Mouse (Mus musculus): ENCODE data around the gene Ess2. TPM values are rescaled to one million over a fixed set of nuclear protein-coding genes. Genes with fewer than 3 reads are reported as not detected.

Gene Ess2
- total RNA-seq, 4 experiments from 2014 or later, result 8.0 to 10.1 (median 9.6) TPM

DNA sequence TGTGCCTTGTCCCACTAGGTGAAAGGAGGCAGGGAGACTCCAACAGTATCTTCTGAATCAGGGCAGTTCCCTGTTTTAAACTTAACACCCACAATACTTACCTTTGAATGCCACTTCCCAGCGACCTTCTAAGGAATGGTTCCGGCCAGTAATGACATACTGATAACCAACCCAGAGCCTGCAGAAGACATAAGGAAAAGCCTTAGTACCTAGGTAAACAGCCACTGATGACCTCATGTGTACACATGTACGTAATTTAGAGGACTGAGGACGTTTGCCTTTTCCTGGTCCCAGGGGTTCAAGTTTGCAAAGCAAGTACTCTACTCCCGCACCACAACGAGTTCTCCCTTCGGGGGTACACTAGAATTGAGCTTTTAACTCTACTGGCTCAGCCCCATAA, 54.0 kb downstream of the Ess2 start:
- DNase-seq (ENCODE audit: low spot score), result no peak

DNA sequence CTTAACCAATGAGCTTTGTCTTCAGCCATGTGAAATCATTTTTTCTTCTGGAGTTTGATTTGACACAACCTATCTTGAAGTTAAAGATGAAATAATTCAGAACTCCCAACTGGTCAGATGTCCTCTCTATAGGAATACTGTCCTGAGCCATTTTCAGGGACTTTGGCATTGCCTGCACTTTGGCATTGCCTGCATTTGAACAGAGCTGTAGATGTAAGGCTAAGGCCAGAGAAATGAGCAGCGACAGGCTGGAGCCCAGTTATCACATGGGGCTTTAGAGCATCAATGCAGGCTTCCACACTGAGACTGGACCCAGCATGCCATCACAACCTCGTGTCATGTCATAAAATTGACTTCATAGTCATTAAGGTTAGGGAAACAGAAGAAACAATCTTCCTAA, 57.9 kb downstream of the Ess2 start:
- no peak for DNase-seq (ENCODE audit: low spot score)

DNA sequence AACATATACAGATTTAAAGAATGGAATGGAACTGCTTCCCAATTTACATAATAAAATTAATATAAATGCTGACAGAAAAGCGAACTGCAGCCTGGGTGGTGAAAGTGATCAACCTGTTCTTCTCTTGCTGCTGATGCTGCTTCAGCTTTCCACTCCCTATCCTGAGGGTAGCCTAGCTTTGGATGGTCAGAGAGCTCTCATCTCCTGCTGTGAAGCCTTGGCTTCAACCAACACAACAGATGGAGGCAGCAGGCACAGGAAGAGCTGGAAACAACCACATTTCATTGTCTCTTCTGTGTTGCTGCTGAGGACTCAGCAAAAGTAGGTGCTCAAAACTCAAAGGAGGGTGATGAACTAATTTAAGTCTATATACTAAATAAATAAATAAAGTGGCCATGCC, 59.3 kb downstream of the Ess2 start:
- no peak for DNase-seq (ENCODE audit: low spot score)

DNA sequence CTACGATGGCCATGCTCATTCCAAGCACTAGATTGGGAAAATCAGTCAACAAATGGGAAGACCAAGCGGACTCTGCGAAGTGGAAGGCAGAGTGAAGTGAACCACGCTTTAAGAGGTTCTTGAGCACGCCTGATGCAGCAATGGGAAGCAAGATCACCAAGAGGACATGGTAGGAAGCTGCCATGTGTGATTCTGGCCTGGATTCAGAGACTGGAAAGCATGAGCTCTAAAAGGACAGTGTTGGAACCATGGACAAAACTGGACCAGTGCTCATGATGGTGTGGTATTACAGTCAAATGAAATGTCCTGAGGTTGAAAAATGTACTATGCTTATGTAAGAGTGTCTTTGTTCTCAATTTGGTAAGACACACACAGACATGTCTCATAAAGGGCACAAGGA, 59.8 kb downstream of the Ess2 start:
- DNase-seq (ENCODE audit: low spot score), result no peak

Other genes starting within 250 kb of the Ess2 start
- gene Med15, start 178.5 kb downstream of the Ess2 start, total RNA-seq (2022), result 10 to 100 TPM; 22.3 to 27.2 (median 23.0) TPM
- gene Klhl22, start 151.7 kb downstream of the Ess2 start, total RNA-seq (2022), result 10 to 100 TPM; 18.8 to 23.0 (median 19.4) TPM
- gene Scarf2, start 114.1 kb downstream of the Ess2 start, total RNA-seq (2022), result 1 to 10 TPM; 3.3 to 5.2 (median 4.4) TPM
- not detected for gene B830017H08Rik, start 78.2 kb downstream of the Ess2 start, total RNA-seq (2022)
- 1 to 10 TPM; 1.3 to 2.3 (median 1.9) TPM for gene Car15, start 73.0 kb downstream of the Ess2 start, total RNA-seq (2022)
- under 1 TPM; 0.13 to 0.65 (median 0.28) TPM for gene Gm20518, start 19.7 kb downstream of the Ess2 start, total RNA-seq (2022)
- gene Tssk1, start 17.1 kb downstream of the Ess2 start, total RNA-seq (2022), result under 1 TPM in 3 of 4 experiments, not detected in 1; 0.17 to 0.33 (median 0.22) TPM
- 10 to 100 TPM; 44.4 to 51.8 (median 48.7) TPM for gene Dgcr2, start 12.8 kb downstream of the Ess2 start, total RNA-seq (2022)
- gene Tssk2, start 12.7 kb downstream of the Ess2 start, total RNA-seq (2022), result under 1 TPM in 1 of 4 experiments, not detected in 3; 0.20 TPM
- not detected for gene Gsc2, start 3.7 kb upstream of the Ess2 start, total RNA-seq (2022)
- gene Slc25a1, start 16.9 kb upstream of the Ess2 start, total RNA-seq (2022), result 1 to 10 TPM; 4.6 to 7.9 (median 7.2) TPM
- not detected for gene Vpreb2, start 69.1 kb upstream of the Ess2 start, total RNA-seq (2022)
- gene Dgcr6, start 141.5 kb upstream of the Ess2 start, total RNA-seq (2022), result 10 to 100 TPM; 40.3 to 52.7 (median 40.4) TPM
- gene Prodh, start 178.9 kb upstream of the Ess2 start, total RNA-seq (2022), result 10 to 100 TPM; 12.9 to 36.7 (median 16.9) TPM
- gene Rtn4r, start 216.3 kb upstream of the Ess2 start, total RNA-seq (2022), result 1 to 10 TPM; 2.8 to 4.7 (median 3.8) TPM